Mouse (Mus musculus) c-Kit-negative CD71-positive TER-119-positive erythroid progenitor cells, embryonic 14.5 days (primary cell): ENCODE measurements around the gene Topors.

Experiments used
- DNase-seq: peaks from one replicate; pipeline ENCODE4 v3.0.0-alpha.2; 2013; ENCODE audit warnings: low read depth, low spot score

Gene Topors

GRCm38 (mm10) chr4:40250984-40251383, 18.7 kb downstream of the Topors start:
- DNase-seq, result no peak

GRCm38 (mm10) chr4:40244035-40244434, 25.6 kb downstream of the Topors start:
- DNase-seq, result no peak

DNA sequence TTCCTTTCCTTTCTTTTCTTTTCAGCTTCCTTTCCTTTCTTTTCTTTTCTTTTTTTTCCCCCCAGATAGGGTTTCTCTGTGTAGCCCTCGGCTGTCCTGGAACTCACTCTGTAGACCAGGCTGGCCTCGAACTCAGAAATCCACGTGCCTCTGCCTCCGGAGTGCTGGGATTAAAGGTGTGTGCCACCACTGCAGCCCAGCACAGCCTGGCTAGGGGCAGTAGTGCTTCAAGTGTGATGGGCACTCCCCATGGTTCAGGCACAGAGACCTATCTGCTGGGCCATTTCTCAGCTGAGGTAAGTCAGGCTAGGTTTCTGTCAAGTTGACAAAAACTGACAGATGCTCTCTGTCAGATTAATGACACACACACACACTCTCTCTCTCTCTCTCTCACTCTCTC, 26.6 kb downstream of the Topors start:
- DNase-seq, result no peak

GRCm38 (mm10) chr4:40241928-40242327, 27.7 kb downstream of the Topors start:
- DNase-seq, result no peak

DNA sequence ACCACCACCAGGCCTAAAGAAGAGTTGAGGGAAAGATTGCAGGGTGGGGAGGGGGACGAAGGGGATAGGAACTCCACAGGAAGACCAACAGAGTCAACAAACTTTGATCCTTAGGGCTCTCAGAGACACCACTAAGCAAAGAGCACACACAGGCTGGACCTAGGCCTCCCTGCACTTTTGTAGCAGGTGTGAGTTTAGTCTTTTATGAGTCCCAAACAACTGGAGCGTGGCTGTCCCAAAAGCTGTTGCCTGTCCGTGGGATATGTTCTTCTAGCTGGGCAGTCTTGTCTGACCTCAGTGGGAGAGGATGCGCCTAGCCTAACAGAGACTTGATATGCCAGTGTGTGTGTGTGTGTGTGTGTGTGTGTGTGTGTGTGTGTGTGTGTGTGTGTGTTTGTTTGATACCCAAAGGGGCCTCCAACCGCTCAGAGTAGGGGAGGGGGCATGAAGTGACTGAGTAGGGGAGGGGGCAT, 29.3 kb downstream of the Topors start:
- no peak for DNase-seq

- no peak for DNase-seq
Observed at GRCm38 (mm10) chr4:40239409-40240271, 30.0 kb downstream of the Topors start, which contains the start of gene Ddx58. TSS of gene Ddx58 (minus strand) at chr4:40239828.

GRCm38 (mm10) chr4:40238483-40239408, 30.9 kb downstream of the Topors start:
- no peak for DNase-seq

GRCm38 (mm10) chr4:40236829-40237228, 32.8 kb downstream of the Topors start:
- no peak for DNase-seq

DNA sequence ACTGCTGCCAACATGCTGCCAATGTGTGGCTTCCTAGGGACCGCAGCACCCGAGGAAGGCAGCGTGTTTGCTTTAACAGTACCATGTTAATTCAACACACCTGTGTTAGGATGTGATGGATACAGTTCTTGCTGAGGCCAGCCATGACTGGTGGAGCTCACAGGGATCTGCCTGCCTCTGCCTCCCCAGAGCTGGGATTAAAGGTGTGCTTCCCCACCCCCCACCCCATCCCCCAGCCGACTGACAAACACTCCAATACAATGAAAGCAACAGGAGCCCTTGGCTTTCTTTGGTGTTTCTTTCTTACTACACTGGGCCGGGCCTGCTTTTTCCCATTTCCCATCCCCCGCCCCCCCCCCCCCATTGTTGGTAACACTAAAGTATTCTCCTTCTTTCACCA, 35.4 kb downstream of the Topors start:
- DNase-seq, result no peak

GRCm38 (mm10) chr4:40233062-40233664, 36.5 kb downstream of the Topors start:
- no peak for DNase-seq

GRCm38 (mm10) chr4:40229723-40230122, 39.9 kb downstream of the Topors start:
- no peak for DNase-seq

DNA sequence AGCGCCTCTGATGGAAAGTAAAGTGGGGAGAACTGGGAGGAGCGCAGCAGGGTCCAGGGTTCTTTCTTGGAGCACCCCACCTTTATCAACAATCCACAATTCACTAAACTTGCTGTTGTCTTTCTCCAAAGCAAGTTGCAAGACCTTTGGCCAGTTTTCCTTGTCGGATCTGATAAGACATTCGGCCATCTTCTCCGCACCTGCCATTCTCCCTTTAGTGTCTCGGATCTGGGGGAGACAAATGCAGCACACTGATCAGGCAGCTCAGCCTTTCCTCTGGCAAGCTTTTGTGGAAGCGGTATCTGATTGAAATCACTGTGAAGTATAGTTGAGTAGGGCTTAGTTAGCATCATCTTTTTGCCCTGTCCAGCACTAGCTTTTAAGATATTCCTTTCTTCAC, 41.8 kb downstream of the Topors start:
- DNase-seq, result no peak

- DNase-seq, result no peak
Observed at GRCm38 (mm10) chr4:40227131-40227530, 42.5 kb downstream of the Topors start.

GRCm38 (mm10) chr4:40226095-40226494, 43.6 kb downstream of the Topors start:
- DNase-seq, result no peak

- DNase-seq, result no peak
Observed at GRCm38 (mm10) chr4:40221876-40222585, 47.6 kb downstream of the Topors start.

DNA sequence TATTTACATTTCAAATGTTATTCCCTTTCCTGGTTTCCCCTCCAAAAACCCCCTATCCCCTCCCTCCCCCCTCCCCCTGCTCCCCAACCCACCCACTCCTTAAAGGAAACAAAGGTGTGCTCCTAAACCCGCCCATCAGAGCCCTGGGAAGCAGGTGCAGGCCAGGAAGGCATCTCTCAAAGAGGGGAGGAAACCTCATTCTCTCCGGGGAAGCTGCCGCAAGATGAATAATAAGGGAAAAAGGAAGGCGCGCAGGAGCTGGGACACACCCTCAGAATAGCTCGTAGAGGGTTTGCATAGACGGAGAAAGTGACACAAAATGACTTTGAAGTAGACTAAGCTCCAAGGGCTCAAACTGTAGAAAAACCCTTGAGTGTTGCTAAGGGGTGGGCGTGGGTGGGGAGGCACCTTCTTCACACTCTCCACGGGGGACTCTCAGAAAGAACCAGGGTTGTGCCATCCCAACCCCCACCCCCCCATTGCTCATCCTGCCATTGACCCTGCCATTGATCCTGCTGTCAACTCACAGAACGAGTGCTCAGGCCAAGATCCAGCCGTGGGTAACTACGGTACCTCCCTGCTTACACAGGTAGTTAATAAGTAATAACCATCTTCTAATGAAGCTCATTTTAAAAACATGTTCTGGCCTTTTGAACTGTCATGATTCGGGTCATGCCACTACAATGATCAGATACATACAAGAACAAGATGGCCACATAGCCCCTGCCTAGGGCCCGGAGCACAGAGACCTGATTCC, 48.5 kb downstream of the Topors start:
- no peak for DNase-seq

- DNase-seq, result no peak
Observed at GRCm38 (mm10) chr4:40220437-40220836, 49.2 kb downstream of the Topors start.

- DNase-seq, result no peak
Observed at GRCm38 (mm10) chr4:40218382-40218781, 51.3 kb downstream of the Topors start.

GRCm38 (mm10) chr4:40217910-40218309, 51.7 kb downstream of the Topors start:
- no peak for DNase-seq

- DNase-seq, result no peak
Observed at GRCm38 (mm10) chr4:40212177-40212576, 57.5 kb downstream of the Topors start.
